Mouse (Mus musculus) embryonic fibroblast, embryonic 13.5 days (primary cell): ENCODE measurements at regions not wholly inside any gene's neighbourhood (a gene's known extent, or its start where the extent isn't known, plus 50 kb on each side); places are given as distances from the start of the nearest gene placed in this dataset.

Experiments used
- CTCF ChIP-seq: IDR thresholded peaks from 2 replicates; pipeline ENCODE4 v1.5.1; 2011; ENCODE audit warnings: mild to moderate bottlenecking, control low read depth, low read length, moderate library complexity, borderline replicate concordance; ENCODE audit not compliant: insufficient read depth
- POLR2A ChIP-seq: IDR thresholded peaks from 2 replicates; pipeline ENCODE4 v1.6.1; 2011; ENCODE audit warnings: low read depth, mild to moderate bottlenecking, control low read depth, low read length, moderate library complexity

DNA sequence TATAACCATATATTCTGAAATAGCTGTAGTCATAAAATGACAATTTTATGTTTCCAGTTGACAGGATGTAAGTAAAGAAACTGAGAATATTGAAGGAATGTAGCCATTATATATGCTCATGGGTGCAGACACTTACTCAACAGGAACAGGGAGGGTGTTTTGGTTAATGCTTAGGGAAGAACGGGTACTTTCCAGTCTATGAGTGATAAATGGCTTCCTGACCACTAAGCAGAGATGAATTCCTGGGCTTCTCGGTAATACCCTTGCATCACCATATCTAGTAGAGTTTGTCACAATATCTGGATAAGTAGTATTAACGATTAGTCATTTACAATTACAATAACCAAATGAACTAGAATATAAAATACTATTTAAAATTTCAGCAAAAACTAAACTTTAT, 130.5 kb downstream of the Cxxc4 start:
- TF ChIP-seq POLR2A (no peak), CTCF (no peak)
